Mouse (Mus musculus) megakaryocyte-erythroid progenitor cell, adult 5-6 weeks (primary cell): ENCODE data around the gene Nebl. TPM values are rescaled to one million over a fixed set of nuclear protein-coding genes. Genes with fewer than 3 reads are reported as not detected.

Experiments
- ATAC-seq: replicated peaks from 2 replicates; pipeline ENCODE4 v1.8.0; 2016; ENCODE audit warnings: mild to moderate bottlenecking, inconsistent platforms; ENCODE audit not compliant: severe bottlenecking, poor library complexity, low FRiP score, low TSS enrichment
- total RNA-seq, 2 experiments: library from RNA; stranded (forward) in 1 of 2; stranded (reverse) in 1 of 2; fragments of 200-1000, 215-1000 nt in 1 of 2; fragments of >200 nt in 1 of 2; fragmentation: Nextera tagmentation in 1 of 2; gene quantifications; 2 replicates each; pipeline ENCODE4 v1.2.3; 2014 to 2017

The Nebl gene
- total RNA-seq (2014; fragmentation: Nextera tagmentation) (0.28 TPM in 1 of 2 replicates, not detected in the other), total RNA-seq (2017) (0.30 TPM in 1 of 2 replicates, not detected in the other)

- ATAC-seq = peak; percentile 55; the same call in 1 of the 2 replicates
Measured at GRCm38 (mm10) chr2:17730957-17731830, at the start of gene Nebl. Gene Nebl (minus strand): TSS chr2:17731464.

- no peak for ATAC-seq
Measured at GRCm38 (mm10) chr2:17770246-17770825, 39.1 kb upstream of the Nebl start.

- no peak for ATAC-seq
Measured at GRCm38 (mm10) chr2:17769242-17769755, 38.0 kb upstream of the Nebl start.

DNA sequence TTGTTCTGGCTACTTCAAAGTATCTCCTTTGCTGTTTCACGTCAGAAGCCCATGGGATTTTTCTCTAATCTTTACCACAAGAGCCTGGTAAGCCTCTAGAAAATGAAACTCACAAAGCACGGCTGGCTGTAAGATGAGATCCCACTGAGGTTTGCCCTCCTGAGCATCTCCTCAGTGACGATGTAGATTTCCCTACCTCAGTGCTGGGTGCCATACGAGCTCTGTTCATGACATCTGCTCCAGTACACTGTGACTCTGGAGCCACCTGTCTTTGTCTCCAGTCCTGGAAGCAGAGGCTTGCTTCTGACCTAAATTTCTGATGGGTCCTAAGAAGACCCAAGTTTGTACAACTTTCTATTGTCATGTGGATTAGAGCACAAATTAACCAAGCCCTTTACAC is 25.0 kb upstream of the Nebl start:
- ATAC-seq = no peak

- ATAC-seq = peak; percentile 57; the same call in 1 of the 2 replicates
Measured at GRCm38 (mm10) chr2:17742051-17742763, 10.9 kb upstream of the Nebl start.

DNA sequence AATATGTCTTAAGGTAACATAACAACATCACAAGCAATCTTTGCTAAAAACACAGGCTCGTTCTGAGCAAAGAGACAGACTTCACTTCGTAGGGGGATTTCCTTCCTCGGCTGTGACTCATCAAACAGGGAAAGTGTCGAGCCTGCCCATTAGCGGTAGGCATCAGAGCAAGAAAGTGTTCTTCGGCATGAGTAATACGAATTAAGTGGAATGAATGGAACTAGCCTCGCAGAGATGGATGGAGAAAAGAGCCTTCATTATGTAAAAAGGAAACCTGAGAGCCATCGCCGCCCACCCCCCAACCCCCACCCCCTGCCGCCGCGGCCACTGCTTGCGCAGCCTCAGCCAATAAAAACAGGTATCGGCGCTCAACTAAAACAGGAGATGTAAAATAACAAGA is 10.3 kb upstream of the Nebl start:
- no peak for ATAC-seq

- no peak for ATAC-seq
Measured at GRCm38 (mm10) chr2:17740454-17740853, 9.2 kb upstream of the Nebl start.

GRCm38 (mm10) chr2:17732210-17732609 is 946 bp upstream of the Nebl start:
- no peak for ATAC-seq

- no peak for ATAC-seq
Measured at GRCm38 (mm10) chr2:17731831-17732200, 552 bp upstream of the Nebl start.

GRCm38 (mm10) chr2:17730648-17730956 is 662 bp downstream of the Nebl start:
- no peak for ATAC-seq

GRCm38 (mm10) chr2:17729770-17730647 is 1.3 kb downstream of the Nebl start:
- 0 out of 2 replicates have a peak, but pooled peaks have one; percentile 34 for ATAC-seq

DNA sequence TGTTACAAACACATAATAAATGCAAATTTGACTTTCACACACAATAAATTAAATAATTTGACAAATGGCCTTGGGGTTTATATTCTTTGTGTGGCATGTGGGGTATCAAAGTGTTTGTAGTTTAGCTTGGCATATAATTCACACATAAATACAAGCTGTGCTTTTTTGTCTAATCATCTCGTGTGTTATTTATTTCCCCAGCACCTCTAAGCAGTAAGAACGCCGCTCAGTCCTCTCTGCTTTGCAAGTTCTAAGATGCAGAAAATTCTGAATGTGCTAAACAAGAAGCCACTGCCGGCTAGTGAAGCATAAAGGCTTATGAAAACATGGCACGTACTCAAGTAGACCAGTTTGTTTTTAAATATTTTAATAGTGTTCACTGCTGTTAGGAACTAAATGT is 6.9 kb downstream of the Nebl start:
- no peak for ATAC-seq

- peak; percentile 91 for ATAC-seq
Measured at GRCm38 (mm10) chr2:17723268-17724019, 7.8 kb downstream of the Nebl start.

DNA sequence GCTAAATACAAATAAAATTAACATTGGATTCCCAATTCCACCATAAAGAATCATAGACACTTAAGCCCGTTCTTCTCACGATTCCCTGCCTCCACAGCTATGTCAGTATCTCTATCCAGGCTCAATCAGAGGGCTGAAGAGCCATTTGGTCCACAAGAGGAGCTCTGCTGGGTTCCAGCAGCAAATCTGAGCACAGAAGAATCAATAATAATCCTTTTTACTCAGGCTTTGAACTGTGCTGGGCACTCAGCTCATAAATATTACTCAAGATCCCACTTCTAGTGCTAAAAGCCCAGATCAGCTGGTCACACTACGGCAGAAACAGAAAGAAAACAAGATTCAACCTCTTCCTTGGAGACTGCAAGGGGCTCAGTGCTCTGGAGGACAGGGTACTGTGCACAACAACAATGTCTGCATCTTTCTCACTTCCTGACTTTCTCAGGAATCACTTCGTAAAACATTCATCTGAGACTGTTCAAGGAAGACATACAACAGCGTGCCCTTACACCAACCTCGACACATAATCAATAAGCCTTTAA is 10.0 kb downstream of the Nebl start:
- no peak for ATAC-seq

DNA sequence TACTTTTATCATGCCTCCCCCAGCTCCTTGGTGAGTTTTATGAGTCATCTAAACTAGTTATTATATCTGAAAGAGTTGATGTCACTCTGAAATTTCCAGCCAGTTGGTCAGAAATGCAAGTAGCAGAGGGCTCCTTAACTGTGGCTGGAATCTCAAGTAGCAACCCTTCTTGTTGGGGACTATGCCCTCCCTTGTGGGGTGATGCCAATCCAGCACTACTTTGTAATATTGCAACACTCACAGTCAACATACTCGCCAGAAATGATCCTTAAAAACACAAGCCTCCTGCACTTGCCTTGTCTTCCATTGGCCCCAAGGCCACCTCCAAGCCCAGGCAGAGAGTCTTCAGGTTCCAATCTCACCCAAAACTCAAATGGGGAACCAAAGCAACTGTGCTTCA is 13.0 kb downstream of the Nebl start:
- no peak for ATAC-seq

DNA sequence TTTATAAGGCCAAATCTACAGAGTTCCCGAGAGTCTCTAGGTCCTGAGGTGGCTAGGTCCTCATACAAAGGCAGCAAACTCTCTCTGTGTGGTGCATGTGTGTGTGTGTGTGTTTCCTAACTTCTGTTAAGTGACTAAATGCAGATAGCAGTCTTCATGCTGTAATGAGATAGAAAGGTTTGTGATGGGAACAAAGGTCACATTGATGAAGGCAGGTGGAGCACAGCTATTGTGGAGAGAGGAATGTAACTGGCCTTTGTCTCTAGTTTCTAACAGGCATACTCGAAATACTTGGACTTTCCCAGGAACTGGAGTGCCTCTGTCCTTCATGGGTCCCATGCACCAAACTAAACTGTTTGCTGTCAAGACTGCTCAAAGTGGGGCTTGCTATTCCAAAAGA is 14.1 kb downstream of the Nebl start:
- no peak for ATAC-seq

DNA sequence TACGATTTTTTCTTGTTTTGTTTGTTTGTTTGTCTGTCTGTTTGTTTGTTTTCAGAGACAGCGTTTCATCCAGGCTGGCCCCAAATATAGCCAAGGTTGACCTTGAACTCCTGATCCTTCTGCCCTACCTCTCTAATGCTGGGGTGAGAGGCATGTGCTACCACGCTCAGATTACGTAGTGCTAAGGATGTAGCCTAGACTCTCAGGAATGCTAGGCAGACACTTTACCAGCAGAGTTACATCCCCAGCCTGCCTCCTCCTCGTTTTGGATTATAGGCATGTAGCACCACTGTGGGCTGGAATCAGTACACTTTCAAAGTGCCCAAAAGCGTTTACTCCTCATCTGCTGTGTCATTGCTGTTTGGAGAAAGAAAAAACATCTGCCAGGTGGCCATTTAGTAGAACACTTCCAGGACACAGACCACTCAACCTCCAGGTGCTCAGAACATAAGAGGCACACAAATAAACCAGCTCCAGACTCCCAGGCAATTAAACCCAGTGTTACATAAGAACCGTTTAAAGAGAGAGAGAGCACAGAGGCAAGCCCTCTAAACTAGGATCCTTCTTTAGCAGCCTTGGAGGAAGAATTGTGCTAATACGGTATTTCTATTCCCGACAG is 16.0 kb downstream of the Nebl start:
- ATAC-seq = no peak

- no peak for ATAC-seq
Measured at GRCm38 (mm10) chr2:17714661-17715060, 16.6 kb downstream of the Nebl start.
